Mouse (Mus musculus) ovary, postnatal 36 days (tissue): ENCODE measurements around the gene Mn1.
A peak's percentile ranks its signal among the peaks of the same experiment; 100 is the strongest.

Source experiments
- DNase-seq: peaks from one replicate; pipeline ENCODE4 v3.0.0; 2022; ENCODE audit warnings: low spot score, mixed read lengths

Mn1 gene

GRCm38 (mm10) chr5:111416591-111417374 is at the start of gene Mn1:
TSS of gene Mn1 (plus strand) at chr5:111417362.
- DNase-seq: peak; percentile 87

GRCm38 (mm10) chr5:111367937-111368517 is 49.1 kb upstream of the Mn1 start:
- no peak for DNase-seq

- no peak for DNase-seq
Measured at GRCm38 (mm10) chr5:111368576-111368975, 48.6 kb upstream of the Mn1 start.

GRCm38 (mm10) chr5:111375616-111376015 is 41.5 kb upstream of the Mn1 start:
- DNase-seq: no peak

- DNase-seq: no peak
Measured at GRCm38 (mm10) chr5:111376276-111377020, 40.7 kb upstream of the Mn1 start.

GRCm38 (mm10) chr5:111378126-111378993 is 38.8 kb upstream of the Mn1 start:
- DNase-seq: no peak

- no peak for DNase-seq
Measured at GRCm38 (mm10) chr5:111383335-111383734, 33.8 kb upstream of the Mn1 start.

GRCm38 (mm10) chr5:111390911-111391310 is 26.3 kb upstream of the Mn1 start:
- DNase-seq: no peak

GRCm38 (mm10) chr5:111391485-111391884 is 25.7 kb upstream of the Mn1 start:
- no peak for DNase-seq

GRCm38 (mm10) chr5:111393346-111394197 is 23.6 kb upstream of the Mn1 start:
- peak; percentile 53 for DNase-seq

GRCm38 (mm10) chr5:111394198-111395053 is 22.7 kb upstream of the Mn1 start:
- DNase-seq: no peak

- DNase-seq: no peak
Measured at GRCm38 (mm10) chr5:111395771-111396170, 21.4 kb upstream of the Mn1 start.

- no peak for DNase-seq
Measured at GRCm38 (mm10) chr5:111396199-111396598, 21.0 kb upstream of the Mn1 start.

- DNase-seq: no peak
Measured at GRCm38 (mm10) chr5:111398471-111398870, 18.7 kb upstream of the Mn1 start.

- DNase-seq: no peak
Measured at GRCm38 (mm10) chr5:111399271-111399670, 17.9 kb upstream of the Mn1 start.

GRCm38 (mm10) chr5:111401879-111402650 is 15.1 kb upstream of the Mn1 start:
- no peak for DNase-seq

GRCm38 (mm10) chr5:111402651-111402996 is 14.5 kb upstream of the Mn1 start:
- DNase-seq: no peak

- DNase-seq: no peak
Measured at GRCm38 (mm10) chr5:111404721-111405120, 12.4 kb upstream of the Mn1 start.

- no peak for DNase-seq
Measured at GRCm38 (mm10) chr5:111408470-111409105, 8.6 kb upstream of the Mn1 start.
